9 mouse cellular contexts compared by ENCODE assay signal in genomic region chr6:83412362-83412853, GRCm38 (mm10). TPM values are rescaled to one million over a fixed set of nuclear protein-coding genes. Genes with fewer than 3 reads are reported as not detected.
A peak's percentile ranks its signal among the peaks of the same experiment; 100 is the strongest.
DNase-seq lines count a peak whose midpoint lies in the region; ATAC-seq lines count a peak whose summit lies in the region.
"Had no signal": no experiment of that assay in that cellular context is flagged by ENCODE, and none has a peak within 500 bp of the region (broad histone marks: within the 10 kb centered on the region; RNA-seq: fewer than 3 reads in every experiment).

No protein-coding gene starts in this region.

- no peaks in the 10 kb centered on the region for H3K27me3 ChIP-seq in forebrain, embryonic 12.5 days
- H3K27me3 ChIP-seq in forebrain, embryonic 11.5 days (ENCODE audit: control insufficient read depth, insufficient read depth, low read length), result no peaks in the 10 kb centered on the region
- no peaks in the 10 kb centered on the region for H3K27me3 ChIP-seq in midbrain, embryonic 10.5 days (ENCODE audit: low read depth, poor library complexity, severe bottlenecking)
- no peaks in the 10 kb centered on the region for H3K27me3 ChIP-seq in midbrain, embryonic 11.5 days (ENCODE audit: control insufficient read depth, insufficient read depth, low read length)
- no peaks in the 10 kb centered on the region for H3K27me3 ChIP-seq in stomach, embryonic 16.5 days (ENCODE audit: control insufficient read depth, insufficient read depth, low read length)
- H3K27me3 ChIP-seq: embryonic facial prominence, embryonic 13.5 days had no signal

- peaks cover 73% of the 10 kb centered on the region for H3K4me1 ChIP-seq in forebrain, embryonic 12.5 days
- H3K4me1 ChIP-seq in forebrain, embryonic 11.5 days (replicated peaks; ENCODE audit: control insufficient read depth, insufficient read depth, low read length), result peaks cover 10% of the 10 kb centered on the region
- peaks cover 61% of the 10 kb centered on the region for H3K4me1 ChIP-seq in midbrain, embryonic 10.5 days
- H3K4me1 ChIP-seq in midbrain, embryonic 11.5 days (ENCODE audit: control insufficient read depth, insufficient read depth, low read length), result peaks cover 22% of the 10 kb centered on the region
- H3K4me1 ChIP-seq in stomach, embryonic 16.5 days (ENCODE audit: control insufficient read depth, insufficient read depth, low read length), result peaks cover 59% of the 10 kb centered on the region

- DNase-seq in forebrain, embryonic 11.5 days (ENCODE audit: low spot score), result no peak
- no peak for DNase-seq in midbrain, embryonic 10.5 days (ENCODE audit: low spot score)
- DNase-seq in midbrain, embryonic 11.5 days (ENCODE audit: low spot score, missing footprints), result no peak
- DNase-seq in induced T-regulatory cell, adult 2 months (ENCODE audit: low read depth), result peak; percentile 53
- DNase-seq in kidney, adult 11 months, result no peak
- no peak for DNase-seq in thymus, postnatal 4 days

- 81% methylated on average over 10 of the region's 10 CpGs for WGBS in forebrain, embryonic 12.5 days
- WGBS in forebrain, embryonic 11.5 days, result 90% methylated on average over 10 of the region's 10 CpGs
- 88% methylated on average over 10 of the region's 10 CpGs for WGBS in midbrain, embryonic 10.5 days
- WGBS in midbrain, embryonic 11.5 days, result 85% methylated on average over 10 of the region's 10 CpGs
- 80% methylated on average over 10 of the region's 10 CpGs for WGBS in stomach, embryonic 16.5 days

- peaks cover 22% of the 10 kb centered on the region for H3K36me3 ChIP-seq in forebrain, embryonic 12.5 days (replicated peaks)
- H3K36me3 ChIP-seq in forebrain, embryonic 11.5 days (ENCODE audit: control insufficient read depth, insufficient read depth, low read length), result no peaks in the 10 kb centered on the region; the same call in 1 of the 2 replicates
- H3K36me3 ChIP-seq in midbrain, embryonic 10.5 days, result peaks cover 71% of the 10 kb centered on the region
- H3K36me3 ChIP-seq in midbrain, embryonic 11.5 days (ENCODE audit: control insufficient read depth, insufficient read depth, low read length), result no peaks in the 10 kb centered on the region
- H3K36me3 ChIP-seq in stomach, embryonic 16.5 days (ENCODE audit: control insufficient read depth, insufficient read depth, low read length), result 0 out of 2 replicates have a peak, but pooled peaks cover 3% of the 10 kb centered on the region

- no peak overlapping the region for H3K4me3 ChIP-seq in forebrain, embryonic 12.5 days (replicated peaks)
- H3K4me3 ChIP-seq in forebrain, embryonic 11.5 days (ENCODE audit: low read depth, low read length), result no peak overlapping the region
- H3K4me3 ChIP-seq in midbrain, embryonic 10.5 days, result no peak overlapping the region
- no peak overlapping the region for H3K4me3 ChIP-seq in midbrain, embryonic 11.5 days (ENCODE audit: low read depth, low read length)
- H3K4me3 ChIP-seq in stomach, embryonic 16.5 days (replicated peaks; ENCODE audit: low read length), result no peak overlapping the region
- H3K4me3 ChIP-seq: embryonic facial prominence, embryonic 13.5 days had no signal

- no peak overlapping the region for H3K9ac ChIP-seq in forebrain, embryonic 12.5 days
- no peak overlapping the region for H3K9ac ChIP-seq in forebrain, embryonic 11.5 days (ENCODE audit: low read length)
- H3K9ac ChIP-seq in midbrain, embryonic 11.5 days (ENCODE audit: low read length), result no peak overlapping the region
- H3K9ac ChIP-seq in stomach, embryonic 16.5 days (ENCODE audit: low read length), result no peak overlapping the region; the same call in 1 of the 2 replicates

- H3K4me2 ChIP-seq in forebrain, embryonic 12.5 days, result no peak overlapping the region
- no peak overlapping the region for H3K4me2 ChIP-seq in forebrain, embryonic 11.5 days (ENCODE audit: low read depth, low read length, severe bottlenecking)
- H3K4me2 ChIP-seq in midbrain, embryonic 11.5 days, result no peak overlapping the region
- H3K4me2 ChIP-seq in stomach, embryonic 16.5 days (ENCODE audit: low read depth, low read length), result no peak overlapping the region
- H3K4me2 ChIP-seq: embryonic facial prominence, embryonic 13.5 days had no signal

- peak overlapping the region; percentile 46 for H3K27ac ChIP-seq in forebrain, embryonic 12.5 days
- no peak overlapping the region for H3K27ac ChIP-seq in forebrain, embryonic 11.5 days (ENCODE audit: low read depth, low read length)
- 0 out of 2 replicates have a peak overlapping the region, but pooled peaks have one; percentile 28 for H3K27ac ChIP-seq in midbrain, embryonic 10.5 days (replicated peaks)
- no peak overlapping the region for H3K27ac ChIP-seq in midbrain, embryonic 11.5 days (ENCODE audit: low read depth, low read length)
- H3K27ac ChIP-seq in stomach, embryonic 16.5 days (ENCODE audit: low read length), result peak overlapping the region; percentile 50; the same call in 1 of the 2 replicates

- ATAC-seq in forebrain, embryonic 12.5 days (ENCODE audit: low FRiP score), result no peak
- ATAC-seq in forebrain, embryonic 11.5 days (replicated peaks; ENCODE audit: low FRiP score), result no peak
- no peak for ATAC-seq in midbrain, embryonic 11.5 days (ENCODE audit: low FRiP score)
- ATAC-seq in stomach, embryonic 16.5 days (ENCODE audit: insufficient read depth, low FRiP score), result no peak

- no peaks in the 10 kb centered on the region for H3K9me3 ChIP-seq in forebrain, embryonic 12.5 days
- H3K9me3 ChIP-seq in forebrain, embryonic 11.5 days (ENCODE audit: control insufficient read depth, low read length), result no peaks in the 10 kb centered on the region
- H3K9me3 ChIP-seq in midbrain, embryonic 10.5 days (replicated peaks), result no peaks in the 10 kb centered on the region
- H3K9me3 ChIP-seq in midbrain, embryonic 11.5 days (ENCODE audit: control insufficient read depth, low read length), result no peaks in the 10 kb centered on the region
- no peaks in the 10 kb centered on the region for H3K9me3 ChIP-seq in stomach, embryonic 16.5 days (replicated peaks; ENCODE audit: control insufficient read depth, low read length)
- H3K9me3 ChIP-seq: embryonic facial prominence, embryonic 13.5 days had no signal

RNA-seq across cellular contexts. Expression of gene Tet3, which starts 46.5 kb away (rescaled TPM):
- polyA plus RNA-seq in forebrain, embryonic 12.5 days (2016; fragmentation: Nextera tagmentation; extraction: Ambion mirVana), result 62.7 and 74.3 TPM in 2 replicates
- polyA plus RNA-seq in forebrain, embryonic 11.5 days (2014; fragmentation: Nextera tagmentation; extraction: Ambion mirVana), result 49.9 and 56.0 TPM in 2 replicates
- polyA plus RNA-seq in midbrain, embryonic 10.5 days (2016; fragmentation: Nextera tagmentation; extraction: Ambion mirVana), result 45.1 and 51.0 TPM in 2 replicates
- polyA plus RNA-seq in midbrain, embryonic 11.5 days (2014; fragmentation: Nextera tagmentation; extraction: Ambion mirVana), result 38.5 and 39.9 TPM in 2 replicates
- 34.5 and 44.2 TPM in 2 replicates for polyA plus RNA-seq in stomach, embryonic 16.5 days (2015; fragmentation: Nextera tagmentation; extraction: Ambion mirVana)

Comparison
In these comparisons a context has a peak if more than half of its experiments do, and no peak if none do; other contexts are left out.
1. H3K27ac ChIP-seq: peak in forebrain, embryonic 12.5 days (single experiment), midbrain, embryonic 10.5 days (single experiment) and stomach, embryonic 16.5 days (single experiment); none in forebrain, embryonic 11.5 days (single experiment) and midbrain, embryonic 11.5 days (single experiment).